Mouse (Mus musculus): ENCODE measurements around the gene Ucma.
"Not testable (repeated sequence)": the region's sequence is repeated elsewhere in the genome, so short reads cannot be mapped to it uniquely, and the experiment has no call there.

Gene Ucma

DNA sequence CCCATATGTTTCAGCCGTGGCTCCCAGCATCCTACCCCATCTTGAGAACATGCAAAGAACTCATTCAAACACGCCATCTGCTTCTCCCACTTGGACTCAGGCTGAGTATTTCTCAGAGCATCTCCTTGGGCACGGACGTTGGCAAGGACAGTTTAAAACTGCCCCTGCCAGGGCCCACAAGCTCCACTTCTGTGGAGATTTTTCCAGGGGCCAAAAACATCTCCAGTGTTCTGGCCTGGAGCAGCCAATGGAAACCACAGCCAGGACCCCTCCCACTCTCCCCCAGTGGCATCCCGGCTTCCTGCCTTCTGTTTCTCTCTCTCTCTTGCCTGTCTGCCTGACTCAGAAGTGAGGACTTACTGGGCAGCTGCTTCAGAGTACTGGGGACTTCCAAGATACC, at the start of gene Ucma:
Ucma (plus strand) TSS at position 316 of the 400 bp plus-strand sequence.
- no peak for DNase-seq (ENCODE audit: low spot score)

DNA sequence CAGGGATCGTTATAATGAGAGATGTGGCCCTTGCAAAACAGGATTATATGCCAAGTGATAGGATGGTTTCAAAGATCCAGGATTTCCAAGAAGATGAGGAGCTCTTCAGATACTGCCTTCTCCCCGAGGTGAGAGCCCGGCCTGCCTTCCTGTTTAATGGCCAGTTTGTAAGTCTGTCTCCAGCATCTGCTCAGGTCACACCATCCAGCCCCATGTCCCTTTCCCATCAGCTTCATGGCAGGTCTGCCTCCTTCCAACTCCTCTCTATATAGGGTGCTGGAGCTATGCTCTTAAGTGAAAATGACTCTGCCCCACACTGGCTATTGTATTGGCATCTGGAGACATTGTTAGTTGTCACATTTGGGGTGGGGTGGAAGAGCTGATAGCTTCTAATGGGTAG, 48.5 kb upstream of the Ucma start:
- DNase-seq (ENCODE audit: low spot score), result no peak

DNA sequence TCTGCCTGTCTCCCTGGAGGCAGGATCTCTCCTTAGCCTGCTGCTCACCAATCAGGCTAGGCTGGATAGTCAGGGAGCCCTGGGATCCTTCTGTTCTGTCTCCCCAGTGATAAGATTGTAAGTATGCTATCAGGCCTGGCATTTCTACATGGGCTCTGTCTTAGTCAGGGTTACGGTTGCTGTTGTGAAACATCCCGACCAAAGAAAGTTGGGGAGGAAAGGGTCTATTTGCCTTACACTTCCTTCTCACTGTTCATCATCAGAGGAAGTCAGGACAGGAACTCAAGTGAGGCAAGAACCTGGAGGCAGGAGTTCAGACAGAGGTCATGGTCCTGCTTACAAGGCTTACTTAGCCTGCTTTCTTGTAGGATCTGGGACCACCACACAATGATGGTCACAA, 46.7 kb upstream of the Ucma start:
- no peak for DNase-seq (ENCODE audit: low spot score)

DNA sequence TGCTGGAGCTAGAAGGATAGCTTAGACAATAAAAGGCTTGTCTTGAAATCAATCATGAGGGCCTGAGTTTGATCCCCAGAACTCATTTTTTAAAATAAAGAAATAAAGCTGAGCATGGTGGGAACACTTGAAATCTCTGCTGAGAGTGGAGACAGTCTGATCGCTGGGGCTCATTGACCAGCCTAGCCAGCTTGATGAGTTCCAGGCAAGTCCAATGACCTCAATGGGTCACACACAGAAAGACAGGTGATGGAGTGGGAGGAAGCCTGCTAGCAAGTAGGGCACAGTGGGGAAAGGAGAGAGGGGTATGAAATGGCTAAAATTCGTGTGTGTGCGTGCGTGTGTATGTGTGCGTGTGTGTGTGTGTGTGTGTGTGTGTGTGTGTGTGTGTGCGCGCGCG, 41.4 kb upstream of the Ucma start:
- DNase-seq (ENCODE audit: low spot score), result no peak

DNA sequence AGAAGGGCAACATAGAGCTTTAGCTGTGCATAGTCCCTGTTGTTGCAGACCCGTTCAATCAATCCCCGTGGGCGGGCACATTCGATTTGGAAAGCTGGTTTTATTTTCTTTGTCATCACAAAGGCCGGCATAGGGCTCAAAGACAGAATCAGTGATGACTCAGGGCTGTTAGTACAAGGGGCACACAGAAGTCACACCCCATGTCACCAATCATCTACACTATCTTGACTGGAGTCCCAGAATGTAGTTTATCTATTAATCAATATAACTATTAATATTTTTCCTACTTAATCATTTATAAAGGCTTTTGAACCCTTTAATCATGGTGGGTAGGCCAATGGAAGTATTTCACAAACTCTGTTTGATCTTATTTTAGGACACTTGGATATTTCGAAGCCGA, 38.0 kb upstream of the Ucma start:
- no peak for DNase-seq (ENCODE audit: low spot score)

DNA sequence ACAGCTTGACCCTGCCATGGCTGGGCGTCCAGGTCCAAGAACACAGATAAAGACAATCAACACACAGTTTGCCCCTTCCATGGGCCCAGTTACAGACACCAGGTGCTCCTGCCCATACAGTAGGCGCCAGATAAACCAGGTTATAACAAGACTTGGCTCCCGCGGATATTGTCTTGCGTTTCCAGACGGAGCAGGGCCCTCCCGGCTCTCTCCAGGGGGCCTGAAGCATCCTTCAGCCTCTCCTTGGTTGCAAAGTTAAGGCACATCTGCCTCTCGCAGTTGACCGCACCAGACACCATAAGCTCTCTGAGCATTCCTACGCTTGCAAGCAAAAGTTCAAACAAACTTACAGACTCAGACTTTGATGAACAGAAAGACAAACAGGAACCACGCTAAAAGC, 35.1 kb upstream of the Ucma start:
- no peak for DNase-seq (ENCODE audit: low spot score)

DNA sequence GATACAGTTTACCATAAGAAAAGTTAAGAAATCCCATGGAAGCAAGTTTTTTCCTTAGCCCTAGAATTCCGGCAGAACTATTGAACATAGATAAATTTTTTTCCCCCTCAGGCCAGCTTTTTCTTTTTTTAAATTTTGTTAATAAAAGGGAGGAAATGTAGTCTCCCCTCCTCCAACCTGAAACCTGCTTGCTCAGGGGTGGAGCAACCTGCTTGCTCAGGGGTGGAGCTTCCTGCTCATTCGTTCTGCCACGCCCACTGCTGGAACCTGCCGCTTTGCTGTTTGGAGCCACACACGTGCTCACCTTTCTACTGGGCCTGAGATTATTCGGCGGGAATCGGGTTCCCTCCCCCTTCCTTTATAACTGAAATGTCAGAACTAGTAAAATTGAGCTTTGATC, 26.2 kb upstream of the Ucma start:
- not testable (repeated sequence) for DNase-seq (ENCODE audit: low spot score)

DNA sequence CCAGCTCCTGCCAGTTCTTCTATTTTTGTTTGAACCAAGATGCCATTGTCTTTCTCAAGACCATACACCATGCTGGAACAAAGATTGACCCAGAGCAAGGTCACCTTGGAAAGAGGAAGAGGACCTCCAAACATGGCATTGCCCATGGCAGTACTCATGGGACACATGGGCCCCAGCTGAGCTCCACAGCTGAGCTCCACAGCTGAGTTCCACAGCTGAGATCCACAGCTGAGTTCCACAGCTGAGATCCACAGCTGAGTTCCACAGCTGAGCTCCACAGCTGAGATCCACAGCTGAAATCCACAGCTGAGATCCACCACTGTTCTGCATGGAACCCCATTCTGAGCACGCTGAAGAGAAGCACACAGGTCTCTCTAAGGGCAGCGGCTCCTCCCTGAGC, 24.9 kb upstream of the Ucma start:
- no peak for DNase-seq (ENCODE audit: low spot score)

DNA sequence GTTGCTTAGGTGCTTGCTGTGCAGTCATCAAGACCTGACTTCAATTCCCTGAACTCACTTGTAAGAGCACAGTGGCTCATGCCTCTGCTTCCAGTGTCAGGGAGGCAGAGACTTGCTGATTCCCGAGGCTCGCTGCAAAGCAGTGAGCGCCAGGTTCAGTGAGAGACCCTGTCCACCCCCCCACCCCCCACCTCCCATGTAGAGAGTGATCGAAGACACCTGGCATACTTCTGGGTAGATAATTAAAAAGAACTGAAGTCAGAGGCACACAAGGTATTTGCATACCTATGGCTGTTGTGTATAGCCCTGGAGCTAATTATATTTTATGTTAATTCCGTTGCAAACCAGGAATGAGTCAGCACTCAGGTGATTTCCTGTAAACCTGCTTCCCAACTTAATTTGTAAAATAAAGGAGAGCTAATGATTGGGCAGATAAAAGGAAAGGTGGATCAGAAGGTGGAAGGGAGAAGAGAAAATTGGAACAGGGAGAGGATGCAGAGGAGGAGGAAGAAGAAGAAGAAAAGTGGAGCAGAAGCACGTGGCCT, 21.6 kb upstream of the Ucma start:
- no peak for DNase-seq (ENCODE audit: low spot score)

DNA sequence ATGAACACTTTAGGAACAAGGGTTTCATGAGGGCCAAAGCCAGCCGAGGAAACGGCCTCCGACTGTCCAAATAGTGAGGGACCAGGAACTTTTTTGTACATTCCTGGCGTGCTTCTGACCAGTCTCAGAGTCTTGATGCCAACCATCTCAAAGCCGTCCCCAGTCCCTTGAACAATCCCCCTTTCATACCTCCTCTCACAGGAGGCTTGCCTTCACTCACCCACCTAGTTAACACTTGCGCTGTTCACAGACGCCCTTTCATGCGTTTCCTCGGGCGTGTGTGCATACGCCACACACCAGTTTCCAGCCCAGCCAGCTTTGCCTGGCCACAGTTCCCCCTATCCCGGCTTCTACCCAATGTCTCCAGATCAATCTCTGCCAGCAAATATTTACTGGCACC, 17.9 kb upstream of the Ucma start:
- DNase-seq (ENCODE audit: low spot score), result no peak

DNA sequence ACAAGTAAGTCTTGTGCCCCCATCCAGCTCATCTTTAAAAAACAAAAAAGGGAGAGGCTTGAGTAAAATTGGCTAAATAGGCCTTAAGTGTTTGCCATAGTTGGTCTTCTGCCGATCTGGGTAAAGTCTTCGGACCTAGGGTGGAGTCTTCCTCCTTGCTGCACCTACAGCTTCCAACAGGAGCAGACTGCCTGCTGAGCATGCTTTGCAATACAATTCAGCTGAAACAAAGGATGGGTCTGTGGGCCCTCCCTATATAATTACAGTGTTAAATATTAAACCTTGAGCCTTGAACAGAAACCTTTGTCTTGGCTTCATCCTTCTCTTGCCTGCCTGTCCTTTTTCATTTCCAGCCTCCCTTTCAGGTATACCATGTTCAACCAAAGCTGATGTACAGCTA, 8.1 kb upstream of the Ucma start:
- DNase-seq (ENCODE audit: low spot score), result no peak

DNA sequence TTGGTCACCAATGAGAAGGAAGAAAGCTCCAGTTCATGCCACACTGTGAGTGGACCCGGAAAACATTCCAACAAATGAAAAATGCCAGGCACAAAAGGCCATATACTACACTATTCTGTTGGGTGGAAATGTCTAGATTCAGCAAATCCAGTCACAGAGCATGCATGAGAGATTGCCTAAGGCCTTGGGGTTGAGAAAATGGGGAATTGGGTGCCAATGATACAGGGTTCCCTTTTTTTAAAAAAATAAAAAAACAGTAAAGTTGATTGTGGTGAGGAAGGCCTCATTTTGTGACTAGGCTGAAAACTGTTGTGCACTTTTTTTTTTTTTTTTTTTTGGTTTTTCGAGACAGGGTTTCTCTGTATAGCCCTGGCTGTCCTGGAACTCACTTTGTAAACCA, 6.8 kb upstream of the Ucma start:
- no peak for DNase-seq (ENCODE audit: low spot score)

DNA sequence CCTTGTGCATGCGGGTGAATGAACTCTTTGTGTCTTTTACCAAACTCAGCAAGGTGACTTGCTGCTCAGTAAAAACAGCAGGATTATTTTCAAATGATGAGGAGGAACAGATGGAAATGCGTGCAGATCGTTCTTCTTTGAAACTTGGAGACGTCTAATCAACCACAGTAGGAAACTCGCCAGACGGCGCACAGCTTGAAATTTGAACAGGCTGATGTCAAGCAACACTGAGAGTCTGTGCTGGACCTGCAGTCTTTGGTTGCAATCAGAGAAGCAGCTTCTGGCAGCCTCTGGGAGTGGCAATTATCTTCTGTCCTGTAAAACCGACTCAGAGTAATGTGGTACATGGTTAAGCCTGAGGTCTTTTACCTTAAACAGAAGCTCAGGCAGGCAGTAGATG, 2.2 kb downstream of the Ucma start:
- no peak for DNase-seq (ENCODE audit: low spot score)

DNA sequence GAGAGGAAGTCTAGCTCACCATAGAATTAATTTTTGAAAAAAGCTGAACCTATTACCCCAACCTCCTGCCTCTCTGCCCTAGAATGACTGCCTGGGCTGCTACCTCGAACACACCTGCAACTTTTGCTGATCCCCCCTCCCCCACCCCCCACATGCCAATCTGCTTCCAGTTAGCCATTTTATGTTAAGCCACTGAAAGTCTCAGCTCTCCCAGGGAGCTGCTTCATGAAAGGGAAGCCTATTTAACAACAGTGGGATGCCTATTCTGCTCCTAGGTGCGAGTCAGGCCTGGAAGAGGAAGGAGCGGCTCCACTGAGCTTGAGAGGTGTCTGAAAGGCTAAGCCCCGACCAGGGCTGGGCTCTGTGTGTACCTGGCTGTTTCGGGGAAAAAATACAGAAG, 8.1 kb downstream of the Ucma start:
- no peak for DNase-seq (ENCODE audit: low spot score)

DNA sequence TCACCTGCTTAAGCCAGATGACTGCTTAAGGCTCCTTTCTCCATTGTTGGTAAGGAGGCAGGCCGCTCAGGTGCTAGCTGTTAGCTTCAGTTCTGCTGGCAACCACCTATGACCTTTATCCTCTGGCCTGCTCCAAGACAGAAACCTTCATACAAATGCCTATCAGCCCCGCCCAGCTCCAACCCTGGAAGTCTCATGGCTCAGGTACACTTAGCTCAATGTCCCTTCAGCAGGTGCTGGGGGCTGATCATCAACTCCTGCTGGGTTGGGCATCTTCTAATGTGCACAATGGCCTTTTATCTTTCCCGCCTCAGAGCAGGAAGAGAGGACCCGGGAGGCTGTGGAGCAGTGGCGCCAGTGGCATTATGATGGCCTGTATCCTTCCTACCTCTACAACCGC, 9.1 kb downstream of the Ucma start:
- no peak for DNase-seq (ENCODE audit: low spot score)

DNA sequence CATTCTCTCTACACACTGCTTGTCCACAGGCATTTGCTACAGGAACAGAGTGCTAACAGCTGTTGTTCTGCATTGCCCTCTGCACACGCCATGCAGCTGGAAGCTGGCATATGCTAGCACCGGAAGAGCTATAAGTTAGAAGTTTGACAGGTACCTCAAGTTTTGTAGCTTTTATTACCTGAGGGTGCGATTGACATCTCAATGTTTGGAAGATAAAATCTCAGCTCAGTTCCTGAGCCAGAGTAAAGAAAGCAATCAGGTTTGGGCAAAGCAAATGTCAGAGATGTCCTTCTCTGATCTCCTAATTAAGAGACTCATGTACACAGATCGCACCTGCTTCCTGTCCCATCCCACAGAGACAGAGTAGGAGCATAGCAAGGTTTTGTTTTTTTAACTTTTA, 10.9 kb downstream of the Ucma start:
- no peak for DNase-seq (ENCODE audit: low spot score)

DNA sequence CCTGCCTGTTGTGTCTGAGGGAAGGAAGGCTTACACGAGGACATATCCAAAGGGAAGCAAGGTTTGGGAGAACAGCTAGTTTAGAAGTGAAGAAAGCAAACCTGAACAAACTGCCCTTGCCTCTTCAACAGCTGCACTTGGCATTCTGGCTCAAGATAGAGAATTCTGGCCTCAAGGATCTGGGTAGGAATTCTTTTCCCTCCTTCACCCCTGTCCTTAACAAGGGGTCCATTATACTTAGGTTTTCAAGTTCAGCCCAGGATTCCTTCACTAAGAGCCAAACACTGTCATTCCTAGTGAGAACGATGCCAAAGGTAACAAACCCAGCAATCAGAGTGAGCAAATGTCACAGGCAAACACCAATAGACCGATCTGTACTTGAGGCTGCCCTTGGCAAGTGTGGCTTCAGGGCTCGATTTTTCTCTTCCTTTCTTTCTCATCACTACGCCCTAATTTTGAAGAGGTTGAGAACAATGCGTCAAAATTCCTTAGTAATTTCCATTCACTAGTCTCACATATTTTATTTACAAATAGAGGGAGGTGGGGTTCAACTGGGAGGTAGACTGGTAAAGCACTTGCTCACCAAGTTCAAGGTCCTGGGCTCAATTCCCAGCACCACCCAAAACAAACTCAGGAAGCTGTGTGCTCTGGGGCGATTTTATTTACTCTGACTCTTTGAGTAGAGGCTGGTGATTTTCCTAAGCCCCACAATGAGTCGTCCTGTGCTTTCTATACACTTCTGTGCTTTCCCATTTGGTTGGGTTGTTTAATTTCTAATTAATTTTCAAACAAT, 11.7 kb downstream of the Ucma start:
- no peak for DNase-seq (ENCODE audit: low spot score)

DNA sequence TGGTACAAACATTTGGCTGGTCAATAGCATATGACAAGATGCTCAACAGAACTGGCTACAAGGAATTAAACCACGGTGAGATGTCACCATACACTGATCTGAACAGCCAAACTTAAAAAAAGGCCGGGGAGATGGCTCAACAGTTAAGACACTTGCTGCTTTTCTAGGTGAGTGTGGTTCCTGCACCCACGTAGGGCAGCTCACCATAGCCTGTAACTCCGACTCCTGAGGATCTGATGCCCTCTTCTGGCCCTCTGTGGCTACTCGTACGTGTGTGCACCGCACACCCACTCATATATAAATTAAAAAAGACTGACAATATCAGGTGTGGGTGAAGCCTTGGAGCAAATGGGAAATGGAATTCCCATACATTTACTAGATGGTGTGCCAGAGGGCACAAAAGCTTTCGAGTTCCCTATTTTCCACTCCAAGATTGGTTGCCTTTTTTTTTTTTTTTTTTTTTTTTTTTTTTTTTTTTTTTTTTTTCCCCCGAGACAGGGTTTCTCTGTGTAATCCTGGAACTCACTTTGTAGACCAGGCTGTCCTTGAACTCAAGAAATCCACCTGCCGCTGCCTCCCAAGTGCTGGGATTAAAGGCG, 13.0 kb downstream of the Ucma start:
- no peak for DNase-seq (ENCODE audit: low spot score)

DNA sequence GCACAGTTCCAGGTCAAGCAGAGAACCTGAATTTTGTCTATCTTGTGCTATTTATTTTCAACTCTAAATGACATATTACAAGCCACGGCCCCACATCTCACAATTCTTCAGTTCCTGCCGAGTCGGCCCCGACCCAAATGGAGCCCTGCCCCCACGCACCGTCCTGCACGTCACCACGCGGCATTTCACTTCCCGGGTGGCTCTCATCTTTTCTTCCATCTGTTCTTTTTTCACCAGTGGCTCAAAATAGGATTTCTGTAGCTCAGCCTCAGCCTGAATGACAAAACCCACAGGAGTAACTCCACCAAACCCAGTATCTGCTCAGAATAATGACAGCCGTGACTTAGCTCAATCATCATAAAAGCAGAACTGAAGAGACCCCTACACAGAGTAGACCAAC, 17.7 kb downstream of the Ucma start:
- DNase-seq (ENCODE audit: low spot score), result no peak

DNA sequence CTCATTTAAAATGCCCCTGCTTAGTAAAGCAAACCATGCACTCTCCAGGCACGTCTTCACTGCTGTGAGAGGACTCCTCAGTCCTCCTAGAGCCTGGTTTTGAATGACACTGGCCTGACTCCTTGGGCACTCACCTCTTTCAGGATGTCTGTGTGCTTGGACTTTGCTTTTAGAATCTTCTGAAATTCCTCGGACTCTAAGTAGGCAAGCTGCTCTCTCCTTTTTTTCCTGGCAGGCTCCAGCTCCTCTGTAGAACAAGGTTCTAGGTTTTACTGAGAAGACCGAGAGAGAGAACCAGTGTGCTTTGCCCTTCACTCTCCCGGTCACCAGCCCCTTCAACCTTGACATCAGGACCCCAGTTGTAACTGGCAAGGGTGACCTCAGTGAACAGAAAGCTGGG, 18.5 kb downstream of the Ucma start:
- DNase-seq (ENCODE audit: low spot score), result no peak

DNA sequence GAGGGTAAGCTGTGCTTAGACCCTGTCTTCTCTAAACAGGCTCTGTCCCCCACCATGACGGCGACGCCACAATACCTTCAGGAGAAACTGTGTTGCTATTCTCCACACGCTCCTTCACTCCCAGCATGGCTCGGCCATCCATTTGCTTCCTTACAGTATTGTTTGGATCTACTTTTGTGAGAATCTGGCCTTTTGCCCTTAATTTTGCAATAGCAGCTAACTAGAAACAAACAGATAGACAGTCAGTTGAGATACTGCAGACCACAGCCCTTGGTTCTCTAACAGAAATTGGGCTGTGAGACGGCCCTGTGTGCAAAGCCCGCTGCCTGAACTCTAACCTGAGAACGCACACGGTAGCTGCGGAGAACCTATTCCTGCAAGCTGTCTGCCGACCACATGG, 19.7 kb downstream of the Ucma start:
- DNase-seq (ENCODE audit: low spot score), result no peak

DNA sequence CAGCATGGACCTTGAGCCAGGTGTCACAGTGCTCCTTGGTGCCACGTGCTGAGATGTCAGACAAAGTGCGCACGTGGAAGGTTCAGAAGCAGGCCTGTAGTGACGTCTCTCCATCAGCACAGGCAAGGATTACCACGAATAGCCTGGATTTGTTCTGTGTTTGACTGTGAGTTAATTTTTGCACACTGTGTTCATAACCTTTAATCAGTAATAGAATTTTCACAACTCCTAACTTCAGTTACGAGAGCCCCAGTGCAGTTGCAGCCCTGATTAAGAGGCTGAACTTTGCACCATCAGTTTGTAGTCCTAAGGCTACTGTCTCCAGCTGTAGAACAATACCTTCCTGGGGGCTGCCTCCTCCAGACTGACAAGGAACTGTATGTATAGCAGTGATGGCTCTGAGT, 20.5 kb downstream of the Ucma start:
- no peak for DNase-seq (ENCODE audit: low spot score)

DNA sequence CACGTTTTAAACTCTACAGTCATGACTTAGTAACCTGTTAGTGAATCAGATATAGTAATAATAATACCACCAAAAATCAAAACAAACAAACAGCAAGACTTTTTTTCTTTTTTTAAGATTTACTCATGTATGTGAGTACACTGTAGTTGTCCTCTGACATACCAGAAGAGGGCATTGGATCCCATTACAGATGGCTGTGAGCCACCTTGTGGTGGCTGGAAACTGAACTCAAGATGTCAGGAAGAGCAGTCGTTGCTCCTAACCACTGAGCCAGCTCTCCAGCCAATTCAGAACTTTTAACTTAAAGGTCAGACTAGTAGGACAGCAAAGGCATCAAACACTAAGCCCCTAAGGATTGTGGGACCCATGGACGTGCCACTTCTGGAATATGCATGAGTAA, 23.0 kb downstream of the Ucma start:
- no peak for DNase-seq (ENCODE audit: low spot score)

DNA sequence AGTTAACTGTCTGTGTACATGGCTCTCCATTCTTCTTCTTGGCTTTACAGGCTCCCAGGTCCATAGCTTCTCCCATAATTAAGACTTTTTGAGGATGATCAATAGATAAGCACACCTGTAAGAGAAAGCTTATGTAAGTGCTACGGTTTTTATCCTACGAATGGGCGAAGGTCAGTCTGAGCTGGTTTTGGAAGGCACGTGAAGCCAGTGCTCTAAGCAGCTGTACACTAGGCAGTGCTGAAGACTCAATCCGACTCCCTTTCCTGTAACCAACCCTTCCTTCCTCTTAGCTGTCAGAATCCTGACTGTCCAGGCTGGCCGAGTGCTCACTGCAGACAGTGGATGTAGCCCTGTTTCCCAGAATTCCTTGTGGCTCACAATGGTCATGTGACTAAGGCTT, 25.3 kb downstream of the Ucma start:
- no peak for DNase-seq (ENCODE audit: low spot score)
